Mouse (Mus musculus) CD4-positive helper T cell, adult 2 months (primary cell): Measurements from ENCODE around the gene Klf11.
"Not testable (repeated sequence)": the region's sequence is repeated elsewhere in the genome, so short reads cannot be mapped to it uniquely, and the experiment has no call there.

Experiments
- DNase-seq: peaks from one replicate; pipeline ENCODE4 v3.0.0-alpha.2; 2012; ENCODE audit warnings: low read depth, missing footprints, low spot score

Gene Klf11

DNA sequence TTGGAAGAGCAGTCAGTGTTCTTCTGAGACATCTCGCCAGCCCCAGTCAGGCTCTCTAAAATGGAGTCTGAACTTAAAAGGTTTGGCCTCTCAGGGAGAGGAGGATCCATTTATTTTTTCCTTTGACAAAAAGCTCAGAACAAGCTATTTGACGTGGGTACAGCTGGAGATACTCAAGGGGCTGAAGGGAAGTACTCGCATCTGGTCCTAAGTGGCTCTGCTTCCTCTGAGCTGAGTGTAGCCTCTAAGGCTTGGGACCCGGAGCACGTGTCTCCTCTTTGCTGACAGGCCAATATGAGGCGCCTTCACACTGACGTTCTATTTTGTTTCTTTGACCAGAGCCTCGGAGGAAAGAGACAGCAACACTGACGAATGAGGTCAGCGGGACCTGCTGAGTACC lies 48.5 kb downstream of the Klf11 start:
- DNase-seq = no peak

DNA sequence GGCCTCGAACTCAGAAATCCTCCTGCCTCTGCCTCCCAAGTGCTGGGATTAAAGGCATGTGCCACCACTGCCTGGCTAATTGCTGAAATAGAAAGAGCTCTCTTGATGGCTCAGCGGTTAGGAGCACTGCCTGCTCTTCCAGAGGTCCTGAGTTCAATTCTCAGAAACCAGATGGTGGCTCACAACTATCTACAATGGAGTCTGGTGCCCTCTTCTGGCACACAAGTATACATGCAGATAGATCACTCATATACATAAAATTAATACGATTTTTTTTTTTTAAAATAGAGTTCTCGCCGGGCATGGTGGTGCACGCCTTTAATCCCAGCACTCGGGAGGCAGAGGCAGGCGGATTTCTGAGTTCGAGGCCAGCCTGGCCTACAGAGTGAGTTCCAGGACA lies 50.5 kb downstream of the Klf11 start:
- not testable (repeated sequence) for DNase-seq

DNA sequence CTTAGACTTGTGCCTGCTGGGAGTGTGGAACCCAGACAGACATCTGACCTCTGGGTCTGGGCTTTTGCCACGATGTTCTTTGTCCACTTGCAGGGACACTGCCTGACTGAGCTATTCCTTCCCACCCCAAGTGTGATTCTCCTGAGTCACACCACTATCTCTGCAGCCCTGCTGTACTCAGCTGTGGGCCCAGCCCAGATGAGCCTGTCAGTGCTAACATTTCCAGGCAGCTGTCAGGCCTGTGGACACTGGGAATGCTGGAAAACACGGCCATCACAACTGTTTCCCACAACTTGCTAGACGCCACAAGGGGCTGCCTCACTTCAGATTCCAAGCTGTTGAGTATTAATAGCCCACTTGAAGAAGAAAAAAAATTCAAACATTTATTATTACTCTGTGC lies 51.9 kb downstream of the Klf11 start:
- DNase-seq = no peak

GRCm38 (mm10) chr12:24705502-24706263 lies 54.6 kb downstream of the Klf11 start:
- no peak for DNase-seq

DNA sequence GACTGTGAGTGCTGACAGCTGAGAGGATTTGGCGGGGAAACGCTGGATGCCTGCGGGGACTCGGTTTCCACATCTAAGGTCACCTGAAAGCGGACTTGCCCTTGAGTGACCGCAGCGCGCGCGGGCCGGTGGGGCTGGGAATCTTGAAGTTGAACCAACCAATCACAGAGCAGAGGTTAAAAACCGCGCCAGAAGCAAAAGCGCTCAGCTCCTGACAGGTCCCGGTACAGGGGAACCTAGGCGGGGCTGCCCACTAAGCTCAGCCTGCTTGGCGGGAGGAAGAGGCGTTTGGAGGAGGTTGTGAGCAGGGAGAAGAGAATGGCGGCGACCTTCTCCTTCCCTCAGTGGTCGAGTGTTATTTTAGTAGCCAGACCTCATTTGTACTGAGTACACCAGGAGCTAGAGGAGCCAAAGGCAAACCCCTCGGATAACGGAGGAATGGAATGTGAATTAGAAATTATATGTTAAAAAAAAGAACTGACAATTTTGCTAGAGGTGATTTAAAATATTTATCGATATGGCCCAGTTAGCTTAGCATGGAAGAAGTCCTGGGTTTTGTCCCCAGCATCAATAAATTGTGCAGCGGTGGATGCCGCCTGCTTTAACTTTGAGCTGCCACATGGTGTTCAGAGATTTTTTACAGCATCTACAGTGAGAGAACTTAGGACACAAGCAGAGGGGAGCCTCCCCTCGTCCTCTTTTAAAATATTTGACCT lies 55.8 kb downstream of the Klf11 start:
- peak; percentile 63 for DNase-seq

DNA sequence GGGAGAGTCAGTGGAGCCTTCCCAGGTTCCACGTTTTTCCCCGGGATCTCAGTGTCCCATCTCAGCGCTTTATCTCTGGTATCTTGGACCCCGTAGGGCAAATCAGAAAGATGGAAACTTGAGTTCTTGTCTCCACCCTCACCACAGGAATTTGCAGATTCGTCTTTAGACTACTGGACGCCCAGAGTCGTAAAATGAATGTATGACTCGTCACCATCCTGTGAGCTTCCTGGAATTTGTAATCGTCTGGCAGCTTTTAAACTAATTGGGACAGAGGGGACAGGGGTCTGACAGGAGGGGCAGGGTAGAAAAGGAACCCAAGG lies 56.4 kb downstream of the Klf11 start:
- peak; percentile 23 for DNase-seq

GRCm38 (mm10) chr12:24707954-24708823 lies 57.1 kb downstream of the Klf11 start, which contains the start of gene Rrm2:
Rrm2 (plus strand) TSS chr12:24708241.
- peak; percentile 95 for DNase-seq

GRCm38 (mm10) chr12:24708824-24709218 lies 57.7 kb downstream of the Klf11 start:
- no peak for DNase-seq

DNA sequence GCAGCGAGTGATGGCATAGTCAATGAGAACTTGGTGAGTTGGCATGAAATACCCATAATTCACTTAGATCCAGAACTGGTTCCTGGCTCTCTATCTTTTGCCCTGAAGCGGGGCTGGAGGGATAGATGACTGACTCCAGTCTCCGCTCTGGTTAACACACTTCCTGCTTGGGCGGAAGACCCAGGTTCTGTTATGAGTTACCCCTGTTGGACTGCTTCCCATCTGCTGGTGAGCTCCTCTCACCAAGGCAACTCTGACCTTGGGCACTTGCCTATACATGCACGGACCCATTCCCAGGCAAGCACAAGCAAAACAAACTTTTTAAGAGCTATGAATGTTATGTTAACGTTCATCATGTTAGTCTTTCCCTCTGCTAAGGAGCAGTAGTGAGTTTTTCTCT lies 58.3 kb downstream of the Klf11 start:
- peak; percentile 52 for DNase-seq

- DNase-seq = peak; percentile 85
Measured at GRCm38 (mm10) chr12:24709831-24710508, 58.9 kb downstream of the Klf11 start.

- DNase-seq = peak; percentile 67
Measured at GRCm38 (mm10) chr12:24710672-24711071, 59.6 kb downstream of the Klf11 start.
